In genomic region chr7:144894706-144895105, GRCm38 (mm10) we compare ENCODE assay signal across 9 mouse cellular contexts. TPM values are rescaled to one million over a fixed set of nuclear protein-coding genes. Genes with fewer than 3 reads are reported as not detected.
DNase-seq lines count a peak whose midpoint lies in the region; ATAC-seq and TF ChIP-seq lines count a peak whose summit lies in the region.
"Had no signal": no experiment of that assay in that cellular context is flagged by ENCODE, and none has a peak within 500 bp of the region (broad histone marks: within the 10 kb centered on the region; RNA-seq: fewer than 3 reads in every experiment).

No protein-coding gene starts in this region.

- no peak for ATAC-seq in heart, embryonic 15.5 days (replicated peaks; ENCODE audit: insufficient number of reproducible peaks, insufficient read depth, low FRiP score, low read depth)
- ATAC-seq in intestine, embryonic 15.5 days = no peak
- no peak for ATAC-seq in midbrain, embryonic 16.5 days

- no peaks in the 10 kb centered on the region for H3K36me3 ChIP-seq in heart, embryonic 15.5 days
- peaks cover 10% of the 10 kb centered on the region for H3K36me3 ChIP-seq in forebrain, embryonic 10.5 days (replicated peaks)
- no peaks in the 10 kb centered on the region for H3K36me3 ChIP-seq in intestine, embryonic 15.5 days
- no peaks in the 10 kb centered on the region for H3K36me3 ChIP-seq in midbrain, embryonic 16.5 days (ENCODE audit: control insufficient read depth, insufficient read depth, low read length)

- peaks cover 24% of the 10 kb centered on the region for H3K4me1 ChIP-seq in heart, embryonic 15.5 days (replicated peaks)
- H3K4me1 ChIP-seq in forebrain, embryonic 10.5 days = peaks cover 66% of the 10 kb centered on the region
- peaks cover 23% of the 10 kb centered on the region for H3K4me1 ChIP-seq in intestine, embryonic 15.5 days (replicated peaks)
- H3K4me1 ChIP-seq in midbrain, embryonic 16.5 days (ENCODE audit: control insufficient read depth, insufficient read depth, low read length) = peaks cover 21% of the 10 kb centered on the region

- peak overlapping the region; percentile 57 for H3K4me3 ChIP-seq in heart, embryonic 15.5 days
- peak overlapping the region; percentile 64 for H3K4me3 ChIP-seq in forebrain, embryonic 10.5 days
- peak overlapping the region; percentile 46; the same call in 1 of the 2 replicates for H3K4me3 ChIP-seq in intestine, embryonic 15.5 days (replicated peaks)
- peak overlapping the region; percentile 49 for H3K4me3 ChIP-seq in midbrain, embryonic 16.5 days (ENCODE audit: low read depth, low read length)
- no peak overlapping the region for H3K4me3 ChIP-seq in gastrocnemius, adult 2 months

- WGBS in heart, embryonic 15.5 days = 9% methylated on average over 4 of the region's 4 CpGs
- 2% methylated on average over 4 of the region's 4 CpGs for WGBS in forebrain, embryonic 10.5 days
- 12% methylated on average over 4 of the region's 4 CpGs for WGBS in intestine, embryonic 15.5 days
- 1% methylated on average over 4 of the region's 4 CpGs for WGBS in midbrain, embryonic 16.5 days

- H3K27me3 ChIP-seq in heart, embryonic 15.5 days = peaks cover 75% of the 10 kb centered on the region
- H3K27me3 ChIP-seq in forebrain, embryonic 10.5 days (ENCODE audit: poor library complexity, severe bottlenecking) = peaks cover 100% of the 10 kb centered on the region
- peaks cover 55% of the 10 kb centered on the region for H3K27me3 ChIP-seq in intestine, embryonic 15.5 days (replicated peaks)
- H3K27me3 ChIP-seq in midbrain, embryonic 16.5 days (ENCODE audit: control insufficient read depth, insufficient read depth, low read depth, low read length) = peaks cover 17% of the 10 kb centered on the region

- intact Hi-C loops in heart, postnatal 36 days (cut with DNase I) = loop anchor here (1.0 to 5.0 kb wide), 4 partner anchors 48 to 310 kb away; no protein-coding TSS in a partner anchor
- intact Hi-C loops in gastrocnemius, adult 2 months (cut with DNase I) = loop anchor here (1.0 to 2.0 kb wide), 2 partner anchors 48 to 96 kb away; partner anchors contain the start of gene Fgf4

- H3K9ac ChIP-seq in heart, embryonic 15.5 days = no peak overlapping the region
- H3K9ac ChIP-seq in intestine, embryonic 15.5 days = no peak overlapping the region
- H3K9ac ChIP-seq in midbrain, embryonic 16.5 days (ENCODE audit: low read depth, low read length) = no peak overlapping the region

- H3K4me2 ChIP-seq in heart, embryonic 15.5 days = peak overlapping the region; percentile 95
- peak overlapping the region; percentile 96 for H3K4me2 ChIP-seq in intestine, embryonic 15.5 days (replicated peaks)
- H3K4me2 ChIP-seq in midbrain, embryonic 16.5 days (ENCODE audit: low read length) = peak overlapping the region; percentile 93

- TF ChIP-seq CTCF in gastrocnemius, adult 2 months (IDR thresholded peaks at IDR 0.05) = no peak

- H3K27ac ChIP-seq in heart, embryonic 15.5 days = no peak overlapping the region
- peak overlapping the region; percentile 89 for H3K27ac ChIP-seq in forebrain, embryonic 10.5 days
- H3K27ac ChIP-seq in intestine, embryonic 15.5 days = no peak overlapping the region
- H3K27ac ChIP-seq in midbrain, embryonic 16.5 days (ENCODE audit: low read length) = no peak overlapping the region; the same call in 1 of the 2 replicates
- H3K27ac ChIP-seq in gastrocnemius, adult 2 months = no peak overlapping the region

- no peaks in the 10 kb centered on the region for H3K9me3 ChIP-seq in heart, embryonic 15.5 days (replicated peaks)
- no peaks in the 10 kb centered on the region for H3K9me3 ChIP-seq in forebrain, embryonic 10.5 days
- H3K9me3 ChIP-seq in intestine, embryonic 15.5 days = no peaks in the 10 kb centered on the region
- no peaks in the 10 kb centered on the region for H3K9me3 ChIP-seq in midbrain, embryonic 16.5 days (replicated peaks; ENCODE audit: control insufficient read depth, low read length, poor library complexity, severe bottlenecking)

- no peak for DNase-seq in heart, postnatal 36 days
- peak; percentile 50 for DNase-seq in forebrain, embryonic 10.5 days (ENCODE audit: extremely low spot score, low spot score)
- no peak for DNase-seq in urinary bladder, postnatal 4 days (ENCODE audit: low spot score in 2 of 2)
- no peak for DNase-seq in kidney, postnatal 10 days
- DNase-seq in gastrocnemius, adult 2 months = no peak

RNA-seq across cellular contexts. Expression of gene Fgf15, which starts 1.6 kb away (rescaled TPM):
- polyA plus RNA-seq in heart, embryonic 15.5 days (2015; fragmentation: Nextera tagmentation; extraction: Ambion mirVana) = 0.11 TPM in 1 of 2 replicates, not detected in the other
- total RNA-seq in heart, postnatal 36 days (2021) = not detected
- 60.7 and 78.7 TPM in 2 replicates for polyA plus RNA-seq in forebrain, embryonic 10.5 days (2016; fragmentation: Nextera tagmentation; extraction: Ambion mirVana)
- 0.23 TPM in 1 of 2 replicates, not detected in the other for polyA plus RNA-seq in intestine, embryonic 15.5 days (2015; fragmentation: Nextera tagmentation; extraction: Ambion mirVana)
- 19.0 and 35.9 TPM in 2 replicates for polyA plus RNA-seq in midbrain, embryonic 16.5 days (2015; fragmentation: Nextera tagmentation; extraction: Ambion mirVana)
- total RNA-seq in gastrocnemius, adult 2 months (2021) = not detected
- polyA plus RNA-seq: liver, embryonic 16.5 days had no signal

RNA-seq across cellular contexts. Expression of gene LTO1, which starts 20.2 kb away (rescaled TPM):
- 19.8 and 21.6 TPM in 2 replicates for polyA plus RNA-seq in heart, embryonic 15.5 days (2015; fragmentation: Nextera tagmentation; extraction: Ambion mirVana)
- 10 to 100 TPM; 13.8 to 15.4 TPM for total RNA-seq in heart, postnatal 36 days (2021)
- polyA plus RNA-seq in forebrain, embryonic 10.5 days (2016; fragmentation: Nextera tagmentation; extraction: Ambion mirVana) = 24.6 and 26.7 TPM in 2 replicates
- 24.1 and 25.2 TPM in 2 replicates for polyA plus RNA-seq in intestine, embryonic 15.5 days (2015; fragmentation: Nextera tagmentation; extraction: Ambion mirVana)
- 31.1 and 36.0 TPM in 2 replicates for polyA plus RNA-seq in midbrain, embryonic 16.5 days (2015; fragmentation: Nextera tagmentation; extraction: Ambion mirVana)
- 1 to 10 TPM; 8.1 to 9.9 TPM for total RNA-seq in gastrocnemius, adult 2 months (2021)

RNA-seq across cellular contexts. Expression of gene Ccnd1, which starts 45.0 kb away (rescaled TPM):
- polyA plus RNA-seq in heart, embryonic 15.5 days (2015; fragmentation: Nextera tagmentation; extraction: Ambion mirVana) = 57.2 and 57.4 TPM in 2 replicates
- total RNA-seq in heart, postnatal 36 days (2021) = 10 to 100 TPM; 30.6 to 35.2 TPM
- polyA plus RNA-seq in forebrain, embryonic 10.5 days (2016; fragmentation: Nextera tagmentation; extraction: Ambion mirVana) = 233 and 246 TPM in 2 replicates
- 66.8 and 77.9 TPM in 2 replicates for polyA plus RNA-seq in intestine, embryonic 15.5 days (2015; fragmentation: Nextera tagmentation; extraction: Ambion mirVana)
- polyA plus RNA-seq in midbrain, embryonic 16.5 days (2015; fragmentation: Nextera tagmentation; extraction: Ambion mirVana) = 21.5 and 31.5 TPM in 2 replicates
- 1 to 10 TPM; 1.6 to 5.2 TPM for total RNA-seq in gastrocnemius, adult 2 months (2021)

RNA-seq across cellular contexts. Expression of gene Fgf4, which starts 47.5 kb away (rescaled TPM):
- not detected in 2 replicates for polyA plus RNA-seq in heart, embryonic 15.5 days (2015; fragmentation: Nextera tagmentation; extraction: Ambion mirVana)
- total RNA-seq in heart, postnatal 36 days (2021) = not detected
- not detected in 2 replicates for polyA plus RNA-seq in forebrain, embryonic 10.5 days (2016; fragmentation: Nextera tagmentation; extraction: Ambion mirVana)
- not detected in 2 replicates for polyA plus RNA-seq in intestine, embryonic 15.5 days (2015; fragmentation: Nextera tagmentation; extraction: Ambion mirVana)
- polyA plus RNA-seq in midbrain, embryonic 16.5 days (2015; fragmentation: Nextera tagmentation; extraction: Ambion mirVana) = not detected in 2 replicates
- total RNA-seq in gastrocnemius, adult 2 months (2021) = not detected
- polyA plus RNA-seq: liver, embryonic 16.5 days had no signal

RNA-seq across cellular contexts. Expression of gene Fgf3, which starts 56.8 kb away (rescaled TPM):
- polyA plus RNA-seq in heart, embryonic 15.5 days (2015; fragmentation: Nextera tagmentation; extraction: Ambion mirVana) = 0.65 TPM in 1 of 2 replicates, not detected in the other
- total RNA-seq in heart, postnatal 36 days (2021) = not detected
- polyA plus RNA-seq in forebrain, embryonic 10.5 days (2016; fragmentation: Nextera tagmentation; extraction: Ambion mirVana) = 0.98 and 1.2 TPM in 2 replicates
- not detected in 2 replicates for polyA plus RNA-seq in intestine, embryonic 15.5 days (2015; fragmentation: Nextera tagmentation; extraction: Ambion mirVana)
- polyA plus RNA-seq in midbrain, embryonic 16.5 days (2015; fragmentation: Nextera tagmentation; extraction: Ambion mirVana) = 1.4 and 2.0 TPM in 2 replicates
- total RNA-seq in gastrocnemius, adult 2 months (2021) = not detected

Comparison
In these comparisons a context has a peak if more than half of its experiments do, and no peak if none do; other contexts are left out.
1. RNA of gene Fgf15, which starts 1.6 kb away (polyA plus RNA-seq): 60.7 to 78.7 TPM in forebrain, embryonic 10.5 days and 19.0 to 35.9 TPM in midbrain, embryonic 16.5 days; 0.23 TPM in intestine, embryonic 15.5 days and 0.11 TPM in heart, embryonic 15.5 days; every median in the first group is over 10 times any median in the second.
2. Peak in every context shown above with its lines, with median percentiles within 50 percentile points of each other: H3K4me2 ChIP-seq.